Mouse (Mus musculus) intestine, postnatal 0 days (tissue): ENCODE data around the gene Lactbl1. TPM values are rescaled to one million over a fixed set of nuclear protein-coding genes. Genes with fewer than 3 reads are reported as not detected.

Experiments
- ATAC-seq: fragments of 200-750 bp; cut with Nextera tagmentation; 2 replicates; pipeline ENCODE4 v1.8.0; 2017; ENCODE audit warnings: mild to moderate bottlenecking, moderate TSS enrichment, moderate library complexity
- H3K27ac ChIP-seq: fragments of 300-500 bp; sonication (generic); 2 replicates; pipeline ENCODE4 v1.5.1; 2014; ENCODE audit warnings: mild to moderate bottlenecking, low read depth, low read length, moderate library complexity
- H3K27me3 ChIP-seq: fragments of 300-500 bp; sonication (generic); replicated peaks from 2 replicates; pipeline ENCODE4 v1.6.1; 2014; ENCODE audit warnings: low read length, mixed read lengths; ENCODE audit not compliant: control insufficient read depth, insufficient read depth
- H3K36me3 ChIP-seq: fragments of 300-500 bp; sonication (generic); 2 replicates; pipeline ENCODE4 v1.6.1; 2014; ENCODE audit warnings: mild to moderate bottlenecking, moderate library complexity; ENCODE audit not compliant: control insufficient read depth, insufficient read depth
- H3K4me1 ChIP-seq: fragments of 300-500 bp; sonication (generic); replicated peaks from 2 replicates; pipeline ENCODE4 v1.6.1; 2014; ENCODE audit warnings: antibody characterized with exemption, low read length, mixed read lengths; ENCODE audit not compliant: control insufficient read depth, insufficient read depth
- H3K4me2 ChIP-seq: fragments of 300-500 bp; sonication (generic); replicated peaks from 2 replicates; pipeline ENCODE4 v1.6.1; 2014; ENCODE audit warnings: low read depth, mild to moderate bottlenecking, moderate library complexity
- H3K4me3 ChIP-seq: fragments of 300-500 bp; sonication (generic); 2 replicates; pipeline ENCODE4 v1.5.1; 2014; ENCODE audit warnings: low read depth, low read length
- H3K9ac ChIP-seq: fragments of 300-500 bp; sonication (generic); 2 replicates; pipeline ENCODE4 v1.6.1; 2014; ENCODE audit warnings: mild to moderate bottlenecking, low read depth, low read length
- H3K9me3 ChIP-seq: fragments of 300-500 bp; sonication (generic); 2 replicates; pipeline ENCODE4 v1.6.1; 2016; ENCODE audit warnings: mixed run types; ENCODE audit not compliant: control insufficient read depth
- CTCF ChIP-seq: sonication (generic); IDR thresholded peaks from 2 replicates; pipeline ENCODE4 v1.5.1; 2016; ENCODE audit warnings: low read depth, mild to moderate bottlenecking, control low read depth, antibody characterized with exemption, moderate library complexity
- WGBS: fragments of 180-500 bp; shearing (Covaris S2); extraction: QIAGEN DNeasy Blood & Tissue Kit; methylation state at CpG from one replicate; pipeline ENCODE4 v1.1.7; 2014; 5-methylcytosine and 5-hydroxymethylcytosine counted together
- polyA plus RNA-seq: library from polyadenylated mRNA; unstranded; fragments of >200 nt; fragmentation: Nextera tagmentation; extraction: Ambion mirVana; gene quantifications from 2 replicates; pipeline ENCODE4 v1.2.1, GENCODE M21; 2015

Lactbl1 gene
- polyA plus RNA-seq, 1 experiment from 2014 or later, result not detected

DNA sequence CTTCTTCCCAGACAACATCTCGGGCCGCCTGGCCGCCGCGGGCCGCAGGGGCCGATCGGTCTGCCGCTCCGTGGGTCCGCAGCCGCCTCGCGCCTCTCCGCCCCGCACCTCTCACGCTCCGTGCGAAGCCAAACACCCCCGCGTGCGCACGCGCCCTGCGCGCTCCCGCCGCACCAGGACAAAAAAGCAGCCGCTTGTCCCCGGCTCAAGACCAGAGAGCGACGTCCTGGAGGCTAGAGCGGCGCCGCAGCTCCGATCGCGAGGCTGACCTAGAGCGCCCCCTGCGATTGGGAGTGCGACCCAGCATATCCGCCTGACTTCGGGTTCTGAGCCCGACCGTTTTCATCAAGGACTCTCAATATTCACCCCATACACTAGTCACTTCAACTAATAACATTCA lies 19.9 kb upstream of the Lactbl1 start, which contains the start of gene Kdm1a:
TSS of gene Kdm1a (minus strand) at position 156 of the 400 bp plus-strand sequence.
- Histone ChIP-seq H3K36me3 (no peaks in the 10 kb centered on the region), H3K4me2 (peak within 1 kb of the TSS; percentile 66), H3K9me3 (no peaks in the 10 kb centered on the region), H3K4me1 (0 out of 2 replicates have a peak, but pooled peaks cover 5% of the 10 kb centered on the region), H3K9ac (peak within 1 kb of the TSS; percentile 99), H3K27ac (peak within 1 kb of the TSS; percentile 94), H3K4me3 (peak within 1 kb of the TSS; percentile 98), H3K27me3 (no peaks in the 10 kb centered on the region)
- WGBS, result 0% methylated on average over 44 of the region's 45 CpGs
- peak; percentile 99 for TF ChIP-seq CTCF
- peak; percentile 84 for ATAC-seq

DNA sequence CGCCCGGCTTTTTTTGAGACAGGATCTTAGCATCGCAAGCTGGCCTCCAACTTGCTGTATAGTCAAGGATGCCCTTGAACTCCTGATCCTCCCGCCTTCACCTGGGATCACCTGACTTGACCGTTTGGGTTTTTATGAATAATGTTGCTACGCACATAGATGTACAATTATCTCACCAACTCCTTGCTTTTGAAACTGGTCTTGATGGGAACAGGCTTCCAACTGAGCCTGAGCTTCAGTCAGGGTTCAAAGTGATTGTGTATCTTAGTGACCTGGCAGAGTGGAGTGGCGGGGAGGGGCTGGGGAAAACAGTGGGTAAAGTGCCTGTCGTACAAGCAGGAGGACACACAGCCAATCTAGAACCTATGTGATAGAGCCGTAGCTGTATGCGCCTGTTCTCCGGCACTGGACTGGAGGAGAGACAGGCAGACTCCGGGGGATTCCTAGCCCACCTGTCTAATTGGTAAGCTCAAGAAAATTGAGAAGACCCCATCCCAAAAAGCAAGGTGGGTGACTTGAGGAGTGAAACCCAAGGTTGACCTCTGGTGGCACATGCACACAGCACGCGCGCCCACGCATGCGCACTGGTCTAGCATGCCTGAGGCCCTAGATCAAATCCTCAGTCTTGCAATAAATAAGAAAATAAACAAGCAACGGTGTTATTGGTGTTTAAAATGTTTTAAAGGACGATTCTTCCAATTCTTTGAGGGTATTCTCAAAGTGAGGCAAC lies 16.5 kb upstream of the Lactbl1 start:
- H3K9ac ChIP-seq, result no peak overlapping the region
- no peak overlapping the region for H3K4me2 ChIP-seq
- H3K4me3 ChIP-seq, result no peak overlapping the region
- H3K9me3 ChIP-seq, result no peaks in the 10 kb centered on the region
- TF ChIP-seq CTCF, result no peak
- WGBS, result 88% methylated on average over 19 of the region's 19 CpGs
- H3K4me1 ChIP-seq, result 0 out of 2 replicates have a peak, but pooled peaks cover 2% of the 10 kb centered on the region
- H3K36me3 ChIP-seq, result no peaks in the 10 kb centered on the region
- no peak for ATAC-seq
- no peaks in the 10 kb centered on the region for H3K27me3 ChIP-seq
- H3K27ac ChIP-seq, result no peak overlapping the region

DNA sequence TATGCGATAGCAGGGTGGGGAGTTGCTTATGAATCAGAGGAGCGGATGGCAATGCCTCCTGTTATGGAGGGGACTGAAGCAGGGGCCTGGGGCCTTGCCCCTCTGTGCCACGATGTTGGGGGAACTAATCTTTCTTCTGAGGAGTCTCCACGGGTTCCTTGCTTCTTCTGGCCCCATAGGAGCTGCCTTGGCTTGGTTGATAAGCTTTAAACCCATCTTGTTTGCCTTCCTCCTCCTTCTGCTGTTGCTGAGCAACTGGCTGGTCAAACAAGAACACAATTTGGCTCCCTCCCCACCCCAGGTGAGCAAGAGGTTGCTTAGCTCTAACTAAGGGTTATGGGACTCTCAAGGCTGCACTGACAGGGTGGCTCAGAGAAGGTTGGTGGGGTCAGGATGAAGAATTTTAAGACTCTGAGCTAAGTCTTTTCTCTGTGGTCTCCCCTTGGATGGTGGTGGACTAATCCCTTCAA lies 12.0 kb upstream of the Lactbl1 start, which contains the start of gene Tex46:
TSS of gene Tex46 (plus strand) at position 51 of the 470 bp plus-strand sequence.
- ATAC-seq, result no peak
- Histone ChIP-seq H3K4me1 (no peaks in the 10 kb centered on the region), H3K27ac (no peak within 1 kb of the TSS), H3K4me2 (no peak within 1 kb of the TSS), H3K9ac (no peak within 1 kb of the TSS), H3K36me3 (no peaks in the 10 kb centered on the region), H3K27me3 (no peaks in the 10 kb centered on the region), H3K4me3 (no peak within 1 kb of the TSS), H3K9me3 (no peaks in the 10 kb centered on the region)
- WGBS, result 43% methylated on average over 4 of the region's 4 CpGs
- no peak for TF ChIP-seq CTCF

DNA sequence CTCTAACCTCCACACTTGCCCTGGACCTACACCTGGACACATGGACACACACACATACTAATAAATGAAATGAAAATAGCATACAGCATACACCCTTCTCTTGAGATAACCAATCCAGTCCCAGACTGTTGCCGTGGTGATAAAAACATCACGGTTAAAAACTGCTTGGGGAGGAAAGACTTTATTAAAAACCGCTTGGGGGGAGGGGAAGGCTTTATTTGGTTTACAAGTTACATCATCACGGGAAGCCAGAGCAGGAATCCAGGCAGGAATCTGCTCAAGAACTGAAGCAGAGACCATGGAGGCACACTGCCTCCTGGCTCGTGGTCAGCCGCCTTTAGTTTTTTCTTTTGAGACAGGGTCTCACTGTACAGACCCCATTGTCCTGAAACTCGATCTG lies 8.8 kb upstream of the Lactbl1 start:
- 58% methylated on average over 7 of the region's 7 CpGs for WGBS
- H3K4me2 ChIP-seq, result no peak overlapping the region
- no peak overlapping the region for H3K9ac ChIP-seq
- H3K36me3 ChIP-seq, result no peaks in the 10 kb centered on the region
- H3K27me3 ChIP-seq, result no peaks in the 10 kb centered on the region
- no peaks in the 10 kb centered on the region for H3K4me1 ChIP-seq
- no peak for ATAC-seq
- H3K27ac ChIP-seq, result no peak overlapping the region
- TF ChIP-seq CTCF, result no peak
- no peaks in the 10 kb centered on the region for H3K9me3 ChIP-seq
- no peak overlapping the region for H3K4me3 ChIP-seq

DNA sequence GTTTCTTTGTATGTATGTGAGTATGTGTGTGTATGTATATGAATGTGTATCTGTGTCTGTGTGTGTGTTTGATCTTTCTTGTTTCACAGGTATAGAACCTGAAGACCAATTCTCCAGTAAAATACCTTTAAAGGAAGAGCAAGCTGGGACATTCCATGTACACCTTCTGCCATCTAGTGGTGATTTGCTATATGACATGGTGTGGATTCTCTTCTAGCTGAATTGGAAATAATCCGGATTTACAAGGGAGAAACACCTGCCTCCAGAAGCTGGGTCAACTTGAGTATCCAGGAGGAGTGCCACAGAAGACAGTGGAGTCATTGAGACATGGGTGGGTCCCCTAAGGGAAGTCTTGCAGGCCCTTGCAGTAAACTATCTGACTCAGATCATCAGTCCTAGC lies 1.1 kb upstream of the Lactbl1 start:
- H3K9me3 ChIP-seq, result no peaks in the 10 kb centered on the region
- no peaks in the 10 kb centered on the region for H3K27me3 ChIP-seq
- no peaks in the 10 kb centered on the region for H3K4me1 ChIP-seq
- ATAC-seq, result no peak
- 0% methylated on average over 1 of the region's 1 CpGs for whole genome bisulfite sequencing
- TF ChIP-seq CTCF, result peak; percentile 94
- H3K9ac ChIP-seq, result no peak overlapping the region
- H3K4me3 ChIP-seq, result no peak overlapping the region
- H3K36me3 ChIP-seq, result no peaks in the 10 kb centered on the region
- no peak overlapping the region for H3K27ac ChIP-seq
- no peak overlapping the region for H3K4me2 ChIP-seq

DNA sequence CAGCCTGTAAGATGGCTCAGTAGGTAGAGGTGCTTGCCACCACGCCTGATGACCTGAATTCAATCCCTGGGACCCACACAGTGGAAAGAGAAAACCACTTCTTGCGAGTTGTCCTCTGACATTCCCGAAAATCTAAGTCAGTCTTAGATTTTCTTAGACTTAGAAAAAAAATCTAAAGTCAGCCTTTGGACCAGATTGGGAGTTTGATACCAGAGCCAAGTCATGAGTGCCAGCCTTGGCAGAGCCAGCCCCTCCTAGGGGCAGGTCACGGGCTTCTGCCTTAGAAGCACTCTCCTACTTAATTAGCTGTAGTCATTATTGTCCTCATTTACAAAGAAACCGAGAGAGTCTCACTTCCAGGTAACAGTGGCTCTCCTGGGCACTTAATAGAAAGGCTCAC lies 465 bp upstream of the Lactbl1 start:
- 58% methylated on average over 5 of the region's 5 CpGs for WGBS
- Histone ChIP-seq H3K36me3 (no peaks in the 10 kb centered on the region), H3K4me2 (no peak overlapping the region), H3K27ac (no peak overlapping the region), H3K9me3 (no peaks in the 10 kb centered on the region), H3K27me3 (no peaks in the 10 kb centered on the region), H3K4me3 (no peak overlapping the region), H3K9ac (no peak overlapping the region), H3K4me1 (no peaks in the 10 kb centered on the region)
- ATAC-seq, result no peak
- no peak for TF ChIP-seq CTCF
